Mouse (Mus musculus) kidney, postnatal 36 days (tissue): ENCODE measurements at regions not wholly inside any gene's neighbourhood (a gene's known extent, or its start where the extent isn't known, plus 50 kb on each side); places are given as distances from the start of the nearest gene placed in this dataset.
A peak's percentile ranks its signal among the peaks of the same experiment; 100 is the strongest.

ENCODE experiments used
- DNase-seq, 2 experiments: peaks; one replicate each; pipeline ENCODE4 v3.0.0; 2021 to 2022; ENCODE audit warnings: mixed read lengths in 2 of 2

DNA sequence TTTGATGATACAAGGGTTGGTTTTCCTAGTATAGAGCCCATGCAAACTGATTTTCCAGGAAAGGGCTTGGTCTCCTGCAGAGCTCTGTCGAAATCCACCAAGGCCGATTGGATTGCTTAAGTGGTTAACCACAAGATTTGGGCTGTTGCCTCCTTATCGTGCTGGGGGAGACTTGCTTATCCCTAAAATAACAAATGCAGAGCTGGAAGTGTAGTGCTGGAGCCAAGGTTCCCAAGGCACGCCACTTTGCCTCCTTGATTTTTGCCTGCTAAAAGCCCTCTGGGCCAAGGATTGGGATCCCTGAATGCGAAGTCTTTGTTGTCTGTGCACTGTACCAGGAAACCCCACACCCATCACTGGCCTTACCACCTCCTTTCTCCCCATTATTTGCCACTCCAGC is 52.8 kb upstream of the Tmem178 start:
- DNase-seq, result peak in 1 of 2 experiments; percentile 6

DNA sequence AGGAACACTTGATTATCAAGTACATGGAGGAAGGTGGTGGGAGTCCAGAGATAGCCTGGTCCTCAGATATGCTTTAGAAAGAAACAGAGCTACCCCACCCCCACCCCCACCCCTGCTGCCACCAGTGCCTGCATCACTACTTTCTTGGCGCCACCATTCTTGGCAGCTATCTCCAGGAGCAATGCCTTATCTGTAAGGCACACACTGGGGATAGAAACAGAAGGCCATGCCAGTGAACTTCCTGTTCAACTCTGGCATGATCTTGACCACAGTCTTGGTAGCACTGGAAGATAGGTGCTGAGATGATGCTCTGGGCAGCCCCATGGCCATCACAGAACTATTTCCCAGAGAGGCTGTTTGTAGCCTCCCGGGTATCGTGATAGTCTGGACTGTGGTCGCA is 55.3 kb upstream of the Tmem178 start:
- no peak for DNase-seq

DNA sequence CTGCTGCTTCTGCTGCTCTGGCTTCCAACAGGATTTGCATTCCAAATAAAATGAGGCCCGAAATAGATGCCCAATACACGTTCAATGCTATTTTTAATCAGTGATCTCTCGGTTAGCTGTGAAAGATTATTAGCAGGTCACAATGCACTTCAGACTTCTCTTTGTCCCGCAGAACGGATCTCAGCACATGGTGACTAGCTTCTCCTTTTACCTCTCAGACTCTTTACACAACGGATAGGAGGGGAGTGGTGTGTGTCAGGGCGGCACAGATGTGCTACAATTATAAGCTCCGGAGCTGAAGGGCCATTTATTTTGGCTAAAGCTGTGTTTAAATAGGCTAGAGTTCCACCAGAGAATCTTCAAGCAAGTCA is 56.7 kb upstream of the Tmem178 start:
- no peak for DNase-seq

- DNase-seq, result no peak
Measured at GRCm38 (mm10) chr17:80887021-80887748, 57.2 kb upstream of the Tmem178 start.

GRCm38 (mm10) chr17:80886211-80886701 is 58.2 kb upstream of the Tmem178 start:
- DNase-seq, result peak in 1 of 2 experiments; percentile 3

DNA sequence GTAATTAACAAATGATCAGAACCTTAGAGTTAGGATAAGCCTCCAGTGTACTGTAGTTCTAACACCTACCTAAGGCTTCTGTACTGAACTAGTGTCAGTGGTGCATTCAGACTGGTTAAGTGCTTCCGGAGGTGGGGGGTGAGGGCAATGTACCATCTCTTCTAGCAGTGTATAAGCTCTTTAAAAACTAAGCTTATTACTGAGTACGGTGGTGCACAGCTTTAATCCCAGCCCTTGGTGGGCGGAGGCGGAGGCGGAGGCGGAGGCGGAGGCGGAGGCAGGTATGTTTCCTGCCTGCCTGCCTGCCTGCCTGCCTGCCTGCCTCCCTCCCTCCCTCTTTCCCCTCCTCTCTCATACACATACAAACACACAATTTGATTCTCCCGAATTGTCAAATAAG is 58.7 kb upstream of the Tmem178 start:
- DNase-seq, result no peak

- no peak for DNase-seq
Measured at GRCm38 (mm10) chr17:80884886-80885285, 59.5 kb upstream of the Tmem178 start.

DNA sequence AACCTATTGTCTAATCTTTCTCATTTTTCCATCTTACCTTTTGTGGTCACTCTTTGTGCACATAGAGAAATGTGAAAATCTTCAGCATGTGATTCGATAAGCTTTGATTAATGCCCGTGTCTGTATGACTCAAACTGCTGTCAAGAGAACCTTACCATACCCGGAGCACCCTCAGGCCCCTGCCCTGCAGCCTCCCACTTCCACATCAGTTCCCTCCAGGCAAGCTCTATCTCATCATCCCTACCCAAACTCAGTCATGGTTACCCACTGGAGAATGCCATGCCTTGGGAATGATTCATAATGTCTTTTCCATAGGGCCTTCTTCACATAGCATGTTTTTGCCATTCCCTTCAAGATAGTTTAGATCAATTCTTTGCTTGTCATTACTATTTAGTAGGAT is 62.0 kb upstream of the Tmem178 start:
- DNase-seq, result no peak

DNA sequence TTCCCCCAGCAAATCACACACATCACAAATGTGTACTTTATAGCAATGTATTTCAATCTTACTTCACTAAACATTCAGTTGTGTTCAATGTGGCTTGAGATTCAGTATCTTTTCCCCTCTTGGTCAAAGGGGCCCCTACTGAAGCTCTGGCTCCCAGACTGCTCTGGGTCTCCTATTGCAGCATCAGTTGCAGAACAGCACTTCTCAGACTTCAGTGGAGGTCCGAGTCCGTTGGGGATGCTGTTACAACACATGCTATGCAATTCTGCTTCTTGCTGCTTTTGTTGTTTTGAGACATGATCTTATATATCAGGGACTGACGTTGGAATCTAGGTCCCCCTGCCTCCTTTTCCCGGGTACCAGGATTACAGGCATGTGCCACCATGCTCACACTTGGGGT is 64.1 kb upstream of the Tmem178 start:
- no peak for DNase-seq

DNA sequence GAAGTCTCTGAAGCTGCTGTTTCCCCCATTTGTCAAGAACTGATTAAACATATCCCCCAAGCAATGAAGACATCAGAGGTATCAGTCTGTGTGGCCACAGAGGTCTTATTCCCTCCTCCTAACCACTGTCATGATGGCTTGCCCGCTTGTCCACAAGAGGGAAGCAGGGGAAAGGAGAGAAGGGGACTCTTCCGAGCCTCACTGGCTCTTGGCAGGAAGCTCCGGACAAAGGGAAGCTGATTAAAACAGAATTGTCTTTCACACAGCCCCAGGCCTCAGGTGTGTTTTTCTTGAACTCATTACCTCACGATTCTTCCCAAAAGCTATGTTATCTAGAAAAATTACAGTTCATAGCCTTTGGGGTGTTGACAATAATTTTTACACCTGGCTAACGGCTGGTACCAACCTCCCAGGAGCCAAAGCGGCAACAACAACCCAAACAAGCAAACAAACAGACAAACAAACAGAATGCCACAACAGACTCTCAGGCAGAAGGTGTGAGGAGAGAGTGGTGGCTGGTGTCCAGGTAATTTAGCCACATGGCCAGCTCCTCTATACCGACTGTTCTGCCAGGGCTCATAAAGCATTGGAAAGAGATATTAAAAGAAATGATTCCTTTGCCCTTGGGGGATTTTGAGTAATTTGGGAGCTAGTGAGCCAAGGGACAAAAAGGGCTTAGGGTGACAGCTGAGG is 68.9 kb upstream of the Tmem178 start:
- DNase-seq, result peak; percentile 50 to 71

GRCm38 (mm10) chr17:80870965-80871364 is 73.5 kb upstream of the Tmem178 start:
- DNase-seq, result no peak

DNA sequence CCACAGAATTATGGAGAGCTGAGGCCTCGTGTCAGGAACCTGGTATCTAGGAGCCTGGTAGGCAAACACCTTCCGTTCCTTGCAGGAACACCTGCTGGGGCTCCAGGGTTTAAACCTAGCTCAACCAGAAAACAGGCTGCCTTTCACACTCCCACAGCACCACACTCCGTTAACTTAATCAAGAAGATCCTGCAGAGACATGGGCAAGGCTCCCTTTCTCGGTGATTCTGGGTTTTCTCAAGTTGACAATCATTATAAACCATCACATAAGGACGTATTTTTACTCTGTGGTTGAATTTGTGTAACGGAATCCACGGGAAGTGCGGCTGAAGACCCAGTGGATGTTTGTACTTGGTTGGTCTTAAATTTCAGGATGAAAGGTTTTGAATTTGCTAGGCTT is 82.1 kb upstream of the Tmem178 start:
- DNase-seq, result no peak

DNA sequence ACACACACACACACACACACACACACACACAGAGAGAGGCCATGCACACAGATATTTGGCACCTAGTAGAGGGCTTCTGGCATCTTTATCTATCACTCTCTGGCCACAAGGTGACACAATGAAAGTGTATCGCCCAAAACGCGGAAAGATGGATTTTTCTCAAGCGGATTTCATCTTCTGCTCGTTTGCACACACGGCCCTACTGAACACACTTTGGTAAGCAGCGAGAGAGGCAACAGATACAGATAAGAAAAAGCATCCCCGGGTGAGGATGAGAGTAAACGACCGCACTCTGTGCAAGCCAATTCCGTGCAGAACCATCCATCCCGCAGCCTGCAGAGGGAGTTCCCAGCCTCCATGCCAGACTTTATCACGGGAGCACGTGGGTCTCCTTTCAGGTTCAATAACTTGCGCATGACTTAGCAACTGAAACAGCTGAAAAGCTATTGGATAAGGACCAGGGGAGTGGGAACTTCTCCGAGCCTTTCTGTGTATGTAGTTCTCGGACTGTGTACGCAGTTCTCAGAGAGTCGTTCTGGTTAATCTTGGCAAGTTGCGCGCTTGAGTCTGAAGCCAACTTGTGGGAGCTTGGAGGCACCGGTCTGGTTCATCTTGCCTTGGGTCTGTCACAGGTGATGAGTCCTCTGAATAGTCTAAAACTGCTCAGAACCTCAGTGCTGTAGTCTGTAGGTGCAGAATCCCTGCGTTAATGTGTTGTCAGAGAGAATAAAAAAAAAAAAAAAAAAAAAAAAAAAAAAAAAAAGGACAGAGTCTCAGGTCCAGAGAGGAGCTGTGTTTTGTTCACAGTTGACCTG is 97.2 kb upstream of the Tmem178 start:
- DNase-seq, result peak; percentile 62 to 69

DNA sequence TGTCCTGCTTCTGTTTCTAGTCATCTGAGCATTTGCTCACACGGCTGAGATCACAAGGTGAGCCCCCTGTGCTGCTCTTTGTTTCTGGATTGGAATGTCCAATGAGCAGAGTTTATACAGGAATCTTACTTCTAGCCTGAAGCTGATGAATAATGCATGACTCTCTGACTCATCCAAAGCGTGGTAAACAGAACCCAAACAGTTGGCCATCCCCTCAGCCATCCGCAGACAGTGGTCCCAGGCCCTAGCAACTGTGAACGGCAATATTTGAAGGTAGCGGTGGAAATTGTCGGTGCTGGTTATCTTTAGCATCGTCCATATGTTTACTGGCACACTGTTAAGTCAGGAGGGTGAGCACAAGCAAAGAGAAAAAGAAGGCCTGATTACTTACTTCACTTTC is 99.1 kb upstream of the Tmem178 start:
- DNase-seq, result no peak

DNA sequence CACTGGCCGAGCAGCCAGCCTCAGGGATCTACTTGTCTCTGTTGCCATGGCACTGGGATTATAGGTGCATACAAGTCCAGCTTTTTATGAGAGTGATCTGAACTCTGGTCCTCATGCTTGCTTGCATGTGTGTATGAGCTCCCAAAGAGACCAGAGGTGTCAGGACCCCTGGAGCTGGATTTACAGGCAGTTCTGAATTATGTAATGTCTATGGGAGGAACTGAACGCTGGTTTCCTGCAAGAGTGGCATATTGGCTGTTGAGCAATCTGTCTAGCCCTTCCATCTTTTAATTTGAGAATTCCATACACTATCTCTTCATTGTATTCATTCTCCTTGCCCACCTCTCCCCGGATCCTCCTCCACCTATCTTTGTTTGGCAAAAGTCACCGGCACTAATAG is 102.5 kb upstream of the Tmem178 start:
- no peak for DNase-seq

- no peak for DNase-seq
Measured at GRCm38 (mm10) chr17:80840896-80841295, 103.5 kb upstream of the Tmem178 start.

GRCm38 (mm10) chr17:80840452-80840851 is 104.0 kb upstream of the Tmem178 start:
- DNase-seq, result no peak

- DNase-seq, result no peak
Measured at GRCm38 (mm10) chr17:80834701-80835100, 106.4 kb upstream of the Map4k3 start.

GRCm38 (mm10) chr17:80834176-80834517 is 105.9 kb upstream of the Map4k3 start:
- DNase-seq, result no peak

DNA sequence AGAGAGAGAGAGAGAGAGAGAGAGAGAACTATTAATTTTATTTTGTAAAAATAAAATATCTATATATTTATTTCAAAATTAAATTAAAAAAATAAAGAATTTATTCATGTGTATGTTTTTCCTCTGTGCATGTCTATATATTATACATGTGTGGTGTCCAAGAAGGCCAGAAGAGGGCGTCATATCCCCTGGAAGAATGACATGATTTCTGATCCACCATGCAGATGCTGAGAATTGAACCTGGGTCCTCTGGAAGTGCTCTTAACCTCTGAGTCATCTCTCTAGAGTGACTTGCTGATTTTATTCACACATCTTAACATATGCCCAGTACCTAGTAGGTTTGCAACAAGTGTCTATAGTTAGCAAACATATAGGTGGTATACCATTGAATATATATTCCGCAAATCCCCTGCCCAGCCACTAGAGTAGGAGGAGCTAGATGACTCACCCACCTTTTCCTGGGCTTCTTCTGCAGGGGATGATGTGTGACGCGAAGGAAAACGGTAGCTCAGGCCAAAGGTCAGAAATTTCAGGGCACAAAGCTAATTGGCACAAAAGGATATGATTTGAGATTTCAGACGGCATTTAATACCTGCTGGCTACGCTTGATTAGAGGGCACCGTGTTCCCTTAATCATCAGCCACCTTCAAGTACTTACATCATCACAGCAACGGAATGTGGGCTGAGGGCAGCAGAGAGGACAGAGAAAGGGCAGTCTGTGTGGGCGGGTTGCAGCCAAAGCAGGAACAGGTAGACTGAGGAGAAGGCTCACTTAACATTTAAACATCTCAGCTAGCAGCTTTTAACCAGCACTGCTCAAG is 105.3 kb upstream of the Map4k3 start:
- DNase-seq, result peak; percentile 38 to 52

GRCm38 (mm10) chr17:80831686-80832085 is 103.4 kb upstream of the Map4k3 start:
- no peak for DNase-seq

DNA sequence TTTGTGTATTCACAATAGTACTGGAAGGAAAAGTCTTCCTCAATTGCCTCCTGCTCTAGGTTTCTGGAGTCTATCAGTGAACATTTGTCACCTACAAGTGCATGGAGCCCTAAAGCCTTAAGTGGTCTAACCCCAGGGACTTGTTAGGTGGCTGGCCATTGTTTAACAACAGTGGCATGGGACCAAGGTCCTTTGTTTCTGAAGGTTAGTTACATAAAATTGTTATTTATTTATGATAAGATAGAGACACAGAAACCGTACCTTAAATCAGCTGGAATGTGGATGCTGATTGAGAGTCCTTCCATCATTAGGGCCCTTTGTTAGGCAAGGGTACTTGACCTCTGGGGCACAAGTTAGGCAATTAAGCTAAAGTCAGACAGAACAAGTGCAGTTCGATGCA is 99.6 kb upstream of the Map4k3 start:
- DNase-seq, result no peak

DNA sequence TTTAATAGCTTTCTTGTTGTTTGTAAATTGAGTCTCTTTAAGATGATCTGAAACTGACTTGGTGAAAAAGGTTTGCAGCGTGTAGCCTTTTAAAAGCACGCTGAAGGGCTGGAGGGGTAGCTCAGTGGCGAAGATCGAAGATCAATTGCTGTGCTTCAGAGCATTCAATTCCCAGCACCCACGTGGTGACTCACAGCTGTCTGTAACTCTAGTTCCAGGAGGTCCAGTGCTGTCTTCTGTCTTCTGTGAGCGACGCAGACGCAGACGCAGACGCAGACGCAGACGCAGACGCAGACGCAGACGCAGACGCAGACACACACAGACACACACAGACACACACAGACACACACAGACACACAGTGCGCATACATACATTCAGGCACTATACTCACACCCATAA is 99.1 kb upstream of the Map4k3 start:
- DNase-seq, result no peak
